In the genomic region with DNA sequence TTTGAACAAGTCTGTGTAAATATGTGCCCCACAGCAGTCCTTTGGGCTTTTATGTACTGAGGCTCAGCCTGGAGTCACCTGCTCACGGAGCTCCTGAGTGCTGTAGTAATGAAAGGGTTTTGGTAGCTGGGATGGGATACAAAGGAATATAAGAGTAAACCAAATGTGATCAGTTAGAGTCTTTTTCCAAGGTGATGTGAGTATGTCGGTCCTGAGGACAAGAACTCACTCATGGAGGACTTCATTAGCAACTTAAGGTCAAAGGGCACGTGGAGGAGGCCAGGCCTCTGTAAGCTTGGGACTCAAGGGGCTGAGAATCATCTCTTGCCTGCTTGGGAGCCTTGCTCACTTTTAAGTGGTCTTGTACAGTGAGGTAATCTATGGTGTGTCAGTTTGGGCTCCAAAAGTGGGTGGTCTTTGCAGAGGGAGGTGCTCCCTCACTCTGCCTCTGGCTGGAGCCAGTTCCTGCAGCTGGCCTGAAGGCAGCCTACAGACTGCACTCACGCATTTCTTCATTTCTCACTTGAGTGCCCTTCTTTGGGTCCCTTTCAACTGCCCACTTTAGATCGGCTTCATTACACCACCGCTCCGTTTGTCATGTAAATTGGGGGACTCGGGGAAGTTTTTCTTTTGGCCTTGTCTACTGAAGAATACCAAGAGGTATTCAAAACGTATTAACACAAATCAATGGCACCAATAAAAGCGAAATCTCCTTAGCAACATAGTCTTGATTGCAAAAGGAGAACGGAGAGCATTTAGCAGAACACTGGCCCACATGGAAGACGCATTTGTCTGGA, we compare ENCODE assay signal across 14 mouse cellular contexts. TPM values are rescaled to one million over a fixed set of nuclear protein-coding genes. Genes with fewer than 3 reads are reported as not detected.
DNase-seq lines count a peak whose midpoint lies in the region; ATAC-seq and TF ChIP-seq lines count a peak whose summit lies in the region.
"Had no signal": no experiment of that assay in that cellular context is flagged by ENCODE, and none has a peak within 500 bp of the region (broad histone marks: within the 10 kb centered on the region; RNA-seq: fewer than 3 reads in every experiment).

No protein-coding gene starts in this region.

- peak in 1 of 2 experiments; percentile 37 for DNase-seq in layer of hippocampus, adult 2 months (ENCODE audit: low spot score in 2 of 2)
- no peak for DNase-seq in layer of hippocampus, postnatal 36 days
- peak; percentile 79 for DNase-seq in embryo, embryonic 10 days (ENCODE audit: low spot score)
- peak; percentile 67 for DNase-seq in hindbrain, embryonic 10.5 days (ENCODE audit: low spot score)
- peak; percentile 67 for DNase-seq in midbrain, postnatal 0 days (ENCODE audit: low spot score)
- no peak for DNase-seq in cerebellum, adult 9-10 months
- no peak for DNase-seq in layer of hippocampus, postnatal 25 days (ENCODE audit: extremely low spot score in 1 of 2, low spot score in 1 of 2)
- DNase-seq: lung, postnatal 4 days had no signal

- TF ChIP-seq CTCF in layer of hippocampus, adult 2 months (conservative IDR thresholded peaks at IDR 0.05) = no peak
- TF ChIP-seq CTCF in midbrain, postnatal 0 days (IDR thresholded peaks at IDR 0.05) = no peak

- H3K9ac ChIP-seq in midbrain, postnatal 0 days (replicated peaks; ENCODE audit: low read length, poor library complexity, severe bottlenecking) = no peak overlapping the region
- no peak overlapping the region for H3K9ac ChIP-seq in intestine, embryonic 16.5 days (ENCODE audit: low read depth, low read length)
- H3K9ac ChIP-seq: intestine, embryonic 15.5 days; limb, embryonic 12.5 days; stomach, embryonic 15.5 days had no signal

- H3K36me3 ChIP-seq in hindbrain, embryonic 10.5 days = peaks cover 14% of the 10 kb centered on the region
- peaks cover 11% of the 10 kb centered on the region; the same call in 1 of the 2 replicates for H3K36me3 ChIP-seq in midbrain, postnatal 0 days (ENCODE audit: insufficient read depth, low read length)
- H3K36me3 ChIP-seq in intestine, embryonic 16.5 days (ENCODE audit: control insufficient read depth, insufficient read depth, low read length) = peaks cover 6% of the 10 kb centered on the region; the same call in 1 of the 2 replicates

- ATAC-seq in midbrain, postnatal 0 days (ENCODE audit: low FRiP score) = peak; percentile 31; the same call in 1 of the 2 replicates
- no peak for ATAC-seq in intestine, embryonic 16.5 days
- ATAC-seq: CD4-positive, CD25-positive, alpha-beta regulatory T cell, adult 4 months; intestine, embryonic 15.5 days had no signal

- peak overlapping the region; percentile 40; the same call in 1 of the 2 replicates for H3K27ac ChIP-seq in layer of hippocampus, adult 2 months
- H3K27ac ChIP-seq in hindbrain, embryonic 10.5 days = peak overlapping the region; percentile 54; the same call in 1 of the 2 replicates
- no peak overlapping the region for H3K27ac ChIP-seq in midbrain, postnatal 0 days (ENCODE audit: low read depth, low read length)
- H3K27ac ChIP-seq in intestine, embryonic 16.5 days (ENCODE audit: low read length) = no peak overlapping the region
- H3K27ac ChIP-seq: heart, embryonic 10.5 days; intestine, embryonic 15.5 days; limb, embryonic 12.5 days; stomach, embryonic 15.5 days had no signal

- no peak overlapping the region for H3K4me2 ChIP-seq in midbrain, postnatal 0 days (ENCODE audit: low read depth, low read length, poor library complexity, severe bottlenecking)
- no peak overlapping the region for H3K4me2 ChIP-seq in intestine, embryonic 16.5 days (ENCODE audit: low read depth, low read length)
- H3K4me2 ChIP-seq: intestine, embryonic 15.5 days; limb, embryonic 12.5 days; stomach, embryonic 15.5 days had no signal

- peaks cover 22% of the 10 kb centered on the region for H3K4me1 ChIP-seq in hindbrain, embryonic 10.5 days (replicated peaks)
- H3K4me1 ChIP-seq in midbrain, postnatal 0 days (ENCODE audit: insufficient read depth, low read length) = no peaks in the 10 kb centered on the region
- no peaks in the 10 kb centered on the region for H3K4me1 ChIP-seq in intestine, embryonic 16.5 days (ENCODE audit: control insufficient read depth, insufficient read depth, low read length)
- H3K4me1 ChIP-seq: intestine, embryonic 15.5 days; limb, embryonic 12.5 days; stomach, embryonic 15.5 days had no signal

- H3K4me3 ChIP-seq in layer of hippocampus, adult 2 months = no peak overlapping the region
- H3K4me3 ChIP-seq in hindbrain, embryonic 10.5 days = no peak overlapping the region
- no peak overlapping the region for H3K4me3 ChIP-seq in midbrain, postnatal 0 days (ENCODE audit: low read depth, low read length)
- H3K4me3 ChIP-seq in intestine, embryonic 16.5 days (ENCODE audit: low read length) = no peak overlapping the region
- H3K4me3 ChIP-seq: heart, embryonic 10.5 days; intestine, embryonic 15.5 days; limb, embryonic 12.5 days; stomach, embryonic 15.5 days had no signal

- H3K9me3 ChIP-seq in hindbrain, embryonic 10.5 days = no peaks in the 10 kb centered on the region
- no peaks in the 10 kb centered on the region for H3K9me3 ChIP-seq in midbrain, postnatal 0 days (ENCODE audit: low read length)
- H3K9me3 ChIP-seq in intestine, embryonic 16.5 days (ENCODE audit: control insufficient read depth, low read length) = no peaks in the 10 kb centered on the region
- H3K9me3 ChIP-seq: heart, embryonic 10.5 days; intestine, embryonic 15.5 days; limb, embryonic 12.5 days; stomach, embryonic 15.5 days had no signal

- peaks cover 91% of the 10 kb centered on the region for H3K27me3 ChIP-seq in hindbrain, embryonic 10.5 days (ENCODE audit: insufficient read depth, poor library complexity, severe bottlenecking)
- H3K27me3 ChIP-seq in midbrain, postnatal 0 days (ENCODE audit: insufficient read depth, low read length) = peaks cover 4% of the 10 kb centered on the region; the same call in 1 of the 2 replicates
- H3K27me3 ChIP-seq in intestine, embryonic 16.5 days (replicated peaks; ENCODE audit: control insufficient read depth, insufficient read depth, low read length) = no peaks in the 10 kb centered on the region
- H3K27me3 ChIP-seq: intestine, embryonic 15.5 days; limb, embryonic 12.5 days; stomach, embryonic 15.5 days had no signal

- 30% methylated on average over 12 of the region's 12 CpGs for WGBS in hindbrain, embryonic 10.5 days
- WGBS in midbrain, postnatal 0 days = 28% methylated on average over 12 of the region's 12 CpGs
- 77% methylated on average over 12 of the region's 12 CpGs for WGBS in intestine, embryonic 16.5 days

RNA-seq across cellular contexts. Expression of a gene that starts 45.7 kb away (rescaled TPM):
- 10 to 100 TPM; 18.7 to 19.4 TPM for total RNA-seq in layer of hippocampus, adult 2 months (2021)
- 10 to 100 TPM; 19.3 to 19.5 TPM for total RNA-seq in layer of hippocampus, postnatal 36 days (2021)
- 33.3 and 38.7 TPM in 2 replicates for polyA plus RNA-seq in hindbrain, embryonic 10.5 days (2016; fragmentation: Nextera tagmentation; extraction: Ambion mirVana)
- 9.6 and 26.7 TPM in 2 replicates for total RNA-seq in midbrain, postnatal 0 days (2014; rRNA removed)
- 23.9 and 31.4 TPM in 2 replicates for polyA plus RNA-seq in midbrain, postnatal 0 days (2015; fragmentation: Nextera tagmentation; extraction: Ambion mirVana)
- total RNA-seq in layer of hippocampus, postnatal 25 days (2021) = 10 to 100 TPM; 21.4 to 26.1 TPM
- 15.9 and 20.2 TPM in 2 replicates for polyA plus RNA-seq in intestine, embryonic 16.5 days (2015; fragmentation: Nextera tagmentation; extraction: Ambion mirVana)

Comparison
In these comparisons a context has a peak if more than half of its experiments do, and no peak if none do; other contexts are left out.
1. DNase-seq: peak in embryo, embryonic 10 days (single experiment), hindbrain, embryonic 10.5 days (single experiment) and midbrain, postnatal 0 days (single experiment); none in layer of hippocampus, postnatal 36 days (0 of 2), cerebellum, adult 9-10 months (single experiment) and layer of hippocampus, postnatal 25 days (0 of 2).
2. H3K27ac ChIP-seq: peak in layer of hippocampus, adult 2 months (single experiment) and hindbrain, embryonic 10.5 days (single experiment); none in midbrain, postnatal 0 days (single experiment) and intestine, embryonic 16.5 days (single experiment).